Mouse (Mus musculus): ENCODE results near the gene Eif3i.

- TF ChIP-seq CTCF (IDR thresholded peaks at IDR 0.05; ENCODE audit: low read depth, low read length) = no peak
- TF ChIP-seq POLR2AphosphoS5 (IDR thresholded peaks at IDR 0.05; ENCODE audit: insufficient replicate concordance, low read depth, low read length) = no peak
- TF ChIP-seq GATA1 (IDR thresholded peaks at IDR 0.05; ENCODE audit: borderline replicate concordance, low read length) = no peak
Measured at GRCm38 (mm10) chr4:129550295-129550694, 50.2 kb downstream of the Eif3i start.
